Mouse (Mus musculus) heart, adult 2 months (tissue): Measurements from ENCODE around the gene Exoc2. TPM values are rescaled to one million over a fixed set of nuclear protein-coding genes. Genes with fewer than 3 reads are reported as not detected.
A peak's percentile ranks its signal among the peaks of the same experiment; 100 is the strongest.

Experiments used
- DNase-seq, 2 experiments: peaks; one replicate each; pipeline ENCODE4 v3.0.0; 2021
- H3K27ac ChIP-seq: fragments of 200-600 bp; 2 replicates; pipeline ENCODE4 v1.8.1; 2022
- H3K27me3 ChIP-seq: fragments of 200-500 bp; 2 replicates; pipeline ENCODE4 v1.6.1; 2012; ENCODE audit warnings: mild to moderate bottlenecking, low read length, inconsistent platforms, mixed read lengths; ENCODE audit not compliant: control insufficient read depth, insufficient read depth
- H3K36me3 ChIP-seq: fragments of 200-500 bp; 2 replicates; pipeline ENCODE4 v1.6.1; 2012; ENCODE audit warnings: low read length, inconsistent platforms; ENCODE audit not compliant: control insufficient read depth, insufficient read depth
- H3K4me1 ChIP-seq: fragments of 200-500 bp; 2 replicates; pipeline ENCODE4 v1.6.1; 2011; ENCODE audit warnings: low read length; ENCODE audit not compliant: control insufficient read depth, insufficient read depth
- H3K4me3 ChIP-seq: fragments of 200-600 bp; 2 replicates; pipeline ENCODE4 v1.8.1; 2022
- H3K79me2 ChIP-seq: fragments of 200-500 bp; replicated peaks from 2 replicates; pipeline ENCODE4 v1.6.1; 2012; ENCODE audit warnings: mild to moderate bottlenecking, inconsistent platforms, low read length, moderate library complexity, mixed read lengths; ENCODE audit not compliant: control insufficient read depth, insufficient read depth
- H3K9ac ChIP-seq: fragments of 200-500 bp; 2 replicates; pipeline ENCODE4 v1.6.1; 2012; ENCODE audit warnings: low read depth, mild to moderate bottlenecking, control low read depth, inconsistent platforms, low read length, mixed read lengths
- CTCF ChIP-seq: fragments of 200-600 bp; IDR thresholded peaks from 2 replicates; pipeline ENCODE4 v1.8.1; 2022; ENCODE audit warnings: antibody characterized with exemption, mild to moderate bottlenecking, moderate library complexity
- EP300 ChIP-seq: fragments of 200-500 bp; IDR thresholded peaks from 2 replicates; pipeline ENCODE4 v1.6.1; 2011; ENCODE audit warnings: low read depth, low read length, control low read depth; ENCODE audit not compliant: insufficient read depth
- POLR2A ChIP-seq: fragments of 200-500 bp; IDR thresholded peaks from 2 replicates; pipeline ENCODE4 v1.6.1; 2011; ENCODE audit warnings: mild to moderate bottlenecking, low read depth, low read length, control low read depth; ENCODE audit not compliant: insufficient read depth
- WGBS: fragments of 180-500 bp; shearing (Covaris S2); methylation state at CpG from one replicate; pipeline ENCODE4 v1.1.7; 2018; 5-methylcytosine and 5-hydroxymethylcytosine counted together
- intact Hi-C: fragments of 180-260 bp; cut with DNase I; formaldehyde crosslinking; loops from one replicate; pipeline ENCODE4 v1.15.1; 2025
- polyA plus RNA-seq: library from polyadenylated mRNA; depleted of rRNA; stranded (reverse); fragments of >200 nt; gene quantifications from 2 replicates; pipeline ENCODE4 v1.2.3, GENCODE M21; 2012
- total RNA-seq, 2 experiments: library from RNA; stranded (reverse); gene quantifications; 2 replicates each; pipeline ENCODE4 v1.2.3; 2021

Exoc2 gene
- total and polyA plus RNA-seq, 3 experiments = 6.4 to 14.7 (median 14.3) TPM

DNA sequence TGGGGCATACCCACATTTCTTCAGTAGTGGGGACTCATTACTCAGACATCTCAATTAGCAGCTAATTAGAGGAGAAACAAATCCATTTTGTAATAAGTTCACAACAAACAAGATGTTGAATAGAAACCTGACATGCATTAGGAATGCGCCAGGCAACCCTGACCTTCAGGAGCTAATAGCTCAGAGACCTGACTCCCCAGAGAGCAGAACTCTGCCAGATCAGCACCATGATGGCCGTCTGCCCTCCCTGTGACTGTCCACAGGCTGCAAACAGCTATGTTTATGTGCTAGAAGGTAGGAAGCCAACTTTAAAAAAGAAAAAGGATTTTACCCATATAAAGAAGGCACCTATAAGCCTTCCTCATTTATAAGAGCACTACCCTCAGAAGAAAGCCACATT lies 71.6 kb downstream of the Exoc2 start:
- no peak for DNase-seq
- intact Hi-C loops = loop anchor here (5.0 kb wide), 1 partner anchor 80 kb away; no protein-coding TSS in a partner anchor
- no peaks in the 10 kb centered on the region for H3K4me1 ChIP-seq
- H3K9ac ChIP-seq = no peak overlapping the region
- no peaks in the 10 kb centered on the region for H3K36me3 ChIP-seq
- WGBS = 72% methylated on average over 2 of the region's 2 CpGs
- H3K27me3 ChIP-seq = no peaks in the 10 kb centered on the region
- TF ChIP-seq CTCF = no peak
- no peak for TF ChIP-seq EP300
- TF ChIP-seq POLR2A = no peak
- no peaks in the 10 kb centered on the region for H3K79me2 ChIP-seq
- H3K27ac ChIP-seq = no peak overlapping the region
- H3K4me3 ChIP-seq = no peak overlapping the region

GRCm38 (mm10) chr13:30901387-30902041 lies 72.4 kb downstream of the Exoc2 start:
- Histone ChIP-seq H3K36me3 (no peaks in the 10 kb centered on the region), H3K27ac (no peak overlapping the region), H3K4me1 (no peaks in the 10 kb centered on the region), H3K4me3 (no peak overlapping the region), H3K79me2 (no peaks in the 10 kb centered on the region), H3K27me3 (no peaks in the 10 kb centered on the region), H3K9ac (no peak overlapping the region)
- TF ChIP-seq POLR2A (no peak), CTCF (peak; percentile 68)
- DNase-seq = no peak
- WGBS = 91% methylated on average over 7 of the region's 7 CpGs
- intact Hi-C loops = loop anchor here (5.0 kb wide), 1 partner anchor 81 kb away; no protein-coding TSS in a partner anchor

GRCm38 (mm10) chr13:30894015-30894634 lies 79.8 kb downstream of the Exoc2 start:
- Histone ChIP-seq H3K79me2 (no peaks in the 10 kb centered on the region), H3K9ac (no peak overlapping the region), H3K4me1 (no peaks in the 10 kb centered on the region), H3K36me3 (no peaks in the 10 kb centered on the region), H3K27me3 (no peaks in the 10 kb centered on the region), H3K4me3 (no peak overlapping the region), H3K27ac (no peak overlapping the region)
- DNase-seq = no peak
- TF ChIP-seq POLR2A = no peak
- WGBS = 56% methylated on average over 6 of the region's 6 CpGs
- intact Hi-C loops = loop anchor here (5.0 to 10.0 kb wide), 2 partner anchors 723 to 761 kb away; no protein-coding TSS in a partner anchor

GRCm38 (mm10) chr13:30892315-30892714 lies 81.6 kb downstream of the Exoc2 start:
- intact Hi-C loops = loop anchor here (5.0 to 10.0 kb wide), 2 partner anchors 725 to 762 kb away; no protein-coding TSS in a partner anchor

DNA sequence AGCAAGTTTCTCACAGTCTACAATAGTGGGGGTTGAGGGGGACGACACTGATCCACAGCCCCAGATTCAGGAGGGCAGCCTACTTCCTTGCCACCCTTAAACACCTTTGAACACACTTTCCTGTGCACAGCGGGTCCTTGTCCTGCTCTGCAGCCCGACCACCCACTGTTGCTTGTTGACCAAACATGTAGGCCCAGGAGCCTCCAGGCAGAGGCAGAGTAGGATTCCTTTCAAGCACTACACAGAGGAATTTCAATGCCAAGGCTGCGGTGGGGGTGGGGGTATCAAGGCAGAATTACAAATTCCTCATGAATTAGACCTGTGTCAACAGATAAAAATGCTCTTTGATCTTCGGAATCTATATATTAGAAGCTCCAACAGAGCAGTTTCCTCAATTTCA lies 82.7 kb downstream of the Exoc2 start:
- DNase-seq = no peak
- no peaks in the 10 kb centered on the region for H3K27me3 ChIP-seq
- intact Hi-C loops = loop anchor here (2.0 to 10.0 kb wide), 3 partner anchors 192 to 764 kb away; no protein-coding TSS in a partner anchor

More at GRCm38 (mm10) chr13:30892315-30892714, 81.6 kb downstream of the Exoc2 start:
- Histone ChIP-seq H3K36me3 (no peaks in the 10 kb centered on the region), H3K79me2 (no peaks in the 10 kb centered on the region), H3K27ac (no peak overlapping the region), H3K4me3 (no peak overlapping the region), H3K9ac (no peak overlapping the region), H3K4me1 (no peaks in the 10 kb centered on the region), H3K27me3 (no peaks in the 10 kb centered on the region)
- 81% methylated on average over 4 of the region's 4 CpGs for WGBS
- DNase-seq = no peak
- TF ChIP-seq EP300 (no peak), CTCF (no peak), POLR2A (no peak)

GRCm38 (mm10) chr13:30888480-30888879 lies 85.4 kb downstream of the Exoc2 start:
- intact Hi-C loops = loop anchor here (2.0 to 10.0 kb wide), 2 partner anchors 92 to 324 kb away; no protein-coding TSS in a partner anchor
- Histone ChIP-seq H3K36me3 (no peaks in the 10 kb centered on the region), H3K27ac (no peak overlapping the region), H3K4me1 (no peaks in the 10 kb centered on the region), H3K27me3 (no peaks in the 10 kb centered on the region), H3K4me3 (no peak overlapping the region), H3K79me2 (no peaks in the 10 kb centered on the region), H3K9ac (no peak overlapping the region)
- WGBS = 18% methylated on average over 3 of the region's 3 CpGs
- TF ChIP-seq POLR2A (no peak), CTCF (peak; percentile 92)
- peak; percentile 53 to 76 for DNase-seq

More for the DNA sequence above, 82.7 kb downstream of the Exoc2 start:
- no peak for TF ChIP-seq POLR2A
- no peak for TF ChIP-seq CTCF
- Histone ChIP-seq H3K79me2 (no peaks in the 10 kb centered on the region), H3K9ac (no peak overlapping the region), H3K4me1 (no peaks in the 10 kb centered on the region), H3K4me3 (no peak overlapping the region), H3K27ac (no peak overlapping the region), H3K36me3 (no peaks in the 10 kb centered on the region)
- WGBS = 77% methylated on average over 5 of the region's 5 CpGs
